Mouse (Mus musculus) CH12.LX (cell line): ENCODE results near the gene Socs2.

ENCODE experiments used
- CHD2 ChIP-seq: IDR thresholded peaks from 2 replicates; pipeline ENCODE4 v1.6.1; 2011; ENCODE audit warnings: low read length, improper control_type of control experiment
- CTCF ChIP-seq, 2 experiments: IDR thresholded peaks in 1 of 2; conservative IDR thresholded peaks in 1 of 2; 2 replicates each; pipeline ENCODE4 v1.5.1; 2011 to 2012; ENCODE audit warnings: low read depth in 2 of 2, low read length in 2 of 2, improper control_type of control experiment in 1 of 2, inconsistent platforms in 1 of 2, mild to moderate bottlenecking in 1 of 2, moderate library complexity in 1 of 2
- EP300 ChIP-seq: IDR thresholded peaks from 2 replicates; pipeline ENCODE4 v1.6.1; 2011; ENCODE audit warnings: low read length, improper control_type of control experiment
- GABPA ChIP-seq: IDR thresholded peaks from 2 replicates; pipeline ENCODE4 v1.6.1; 2012; ENCODE audit warnings: low read depth, low read length, improper control_type of control experiment, inconsistent platforms; ENCODE audit not compliant: insufficient replicate concordance
- KAT2A ChIP-seq: IDR thresholded peaks from 2 replicates; pipeline ENCODE4 v1.6.1; 2012; ENCODE audit warnings: low read length, improper control_type of control experiment, inconsistent platforms; ENCODE audit not compliant: insufficient replicate concordance
- NRF1 ChIP-seq: IDR thresholded peaks from 2 replicates; pipeline ENCODE4 v1.6.1; 2014; ENCODE audit warnings: low read depth, mild to moderate bottlenecking, inconsistent platforms, low read length, improper control_type of control experiment, moderate library complexity
- POLR2A ChIP-seq: IDR thresholded peaks from 2 replicates; pipeline ENCODE4 v1.6.1; 2011; ENCODE audit warnings: low read depth, mild to moderate bottlenecking, improper control_type of control experiment, low read length
- POLR2AphosphoS2 ChIP-seq: IDR thresholded peaks from 2 replicates; pipeline ENCODE4 v1.6.1; 2011; ENCODE audit warnings: low read depth, low read length, improper control_type of control experiment
- RCOR1 ChIP-seq: conservative IDR thresholded peaks from 2 replicates; pipeline ENCODE4 v1.6.1; 2012; ENCODE audit warnings: low read depth, mild to moderate bottlenecking, inconsistent platforms, low read length, improper control_type of control experiment
- USF1 ChIP-seq: IDR thresholded peaks from 2 replicates; pipeline ENCODE4 v1.6.1; 2014; ENCODE audit warnings: low read depth, mild to moderate bottlenecking, inconsistent platforms, low read length, improper control_type of control experiment

DNA sequence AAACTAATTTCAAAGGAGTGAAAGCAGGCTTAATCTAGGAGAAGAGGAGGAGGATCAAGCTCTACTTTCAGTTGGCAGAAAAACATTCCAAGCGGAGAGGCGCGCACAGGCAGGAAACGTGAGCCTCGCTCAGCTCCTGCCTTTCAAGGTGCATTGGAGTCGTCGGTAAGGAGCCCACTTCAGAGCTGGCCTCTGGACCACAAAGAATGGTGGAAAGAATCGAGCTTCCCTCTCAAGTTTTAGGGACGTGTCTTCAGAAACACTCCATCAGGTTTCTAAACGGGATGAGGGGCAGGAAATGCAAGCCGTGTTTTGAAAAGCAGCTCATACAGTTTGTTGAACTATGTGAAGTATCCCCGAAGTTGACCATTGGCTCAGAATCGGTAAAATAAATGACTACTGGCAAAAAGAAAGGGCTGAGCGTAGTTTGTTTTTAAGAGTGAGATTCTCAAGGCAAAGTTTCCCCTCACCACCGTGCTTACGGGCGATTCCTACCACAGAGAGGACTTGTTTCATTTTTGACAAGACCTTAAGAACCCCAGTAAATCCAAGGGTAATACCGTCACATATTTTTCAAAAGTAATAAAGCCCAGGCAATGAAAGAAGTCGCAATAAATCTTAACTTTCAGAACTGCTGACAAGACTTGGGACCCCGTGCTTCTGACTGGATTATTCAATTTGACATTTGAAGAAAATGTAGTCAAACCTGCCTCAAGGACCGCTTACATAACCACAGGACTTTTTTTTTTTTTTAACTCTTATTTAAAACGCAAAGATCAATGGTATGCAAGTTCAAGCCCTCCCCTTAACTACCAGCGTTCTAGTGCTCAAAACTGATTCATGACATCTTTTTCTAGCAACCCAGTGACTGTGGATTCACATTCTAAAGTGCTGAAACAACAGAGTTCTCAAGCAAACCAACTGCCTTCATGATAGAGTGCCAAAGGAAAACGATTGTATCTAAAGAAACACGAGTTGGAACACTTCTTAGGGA is 21.9 kb downstream of the Socs2 start:
- no peak for TF ChIP-seq POLR2A
- TF ChIP-seq CHD2 = no peak
- TF ChIP-seq USF1 = no peak
- TF ChIP-seq NRF1 = no peak
- TF ChIP-seq GABPA = no peak
- TF ChIP-seq CTCF (conservative IDR thresholded peaks at IDR 0.05 in 1 of 2, IDR thresholded peaks at IDR 0.05 in 1 of 2; ENCODE audit: low read depth in 2 of 2, low read length in 2 of 2) = no peak
- TF ChIP-seq POLR2AphosphoS2 = no peak
- TF ChIP-seq EP300 = no peak
- TF ChIP-seq RCOR1 = no peak
- no peak for TF ChIP-seq KAT2A
